Mouse (Mus musculus) intestine, embryonic 16.5 days (tissue): ENCODE results near the gene Smim10l1. TPM values are rescaled to one million over a fixed set of nuclear protein-coding genes. Genes with fewer than 3 reads are reported as not detected.

Experiments used
- ATAC-seq: fragments of 200-750 bp; cut with Nextera tagmentation; 2 replicates; pipeline ENCODE4 v1.8.0; 2017; ENCODE audit warnings: moderate TSS enrichment, moderate library complexity
- H3K27ac ChIP-seq: fragments of 300-500 bp; sonication (generic); 2 replicates; pipeline ENCODE4 v1.5.1; 2014; ENCODE audit warnings: mild to moderate bottlenecking, low read length
- H3K27me3 ChIP-seq: fragments of 300-500 bp; sonication (generic); replicated peaks from 2 replicates; pipeline ENCODE4 v1.6.1; 2014; ENCODE audit warnings: low read length, control low read depth, mixed read lengths; ENCODE audit not compliant: control insufficient read depth, insufficient read depth
- H3K36me3 ChIP-seq: fragments of 300-500 bp; sonication (generic); 2 replicates; pipeline ENCODE4 v1.6.1; 2014; ENCODE audit warnings: low read length, control low read depth; ENCODE audit not compliant: control insufficient read depth, insufficient read depth
- H3K4me1 ChIP-seq: fragments of 300-500 bp; sonication (generic); 2 replicates; pipeline ENCODE4 v1.6.1; 2014; ENCODE audit warnings: low read length, control low read depth, mixed read lengths; ENCODE audit not compliant: control insufficient read depth, insufficient read depth
- H3K4me2 ChIP-seq: fragments of 300-500 bp; sonication (generic); 2 replicates; pipeline ENCODE4 v1.6.1; 2014; ENCODE audit warnings: low read depth, low read length, control low read depth
- H3K4me3 ChIP-seq: fragments of 300-500 bp; sonication (generic); 2 replicates; pipeline ENCODE4 v1.5.1; 2014; ENCODE audit warnings: mild to moderate bottlenecking, low read length
- H3K9ac ChIP-seq: fragments of 300-500 bp; sonication (generic); 2 replicates; pipeline ENCODE4 v1.6.1; 2014; ENCODE audit warnings: low read depth, low read length
- H3K9me3 ChIP-seq: fragments of 300-500 bp; sonication (generic); 2 replicates; pipeline ENCODE4 v1.6.1; 2016; ENCODE audit warnings: low read length, control low read depth; ENCODE audit not compliant: control insufficient read depth
- WGBS: fragments of 180-500 bp; shearing (Covaris S2); extraction: QIAGEN DNeasy Blood & Tissue Kit; methylation state at CpG from one replicate; pipeline ENCODE4 v1.1.7; 2014; 5-methylcytosine and 5-hydroxymethylcytosine counted together
- polyA plus RNA-seq: library from polyadenylated mRNA; unstranded; fragments of >200 nt; fragmentation: Nextera tagmentation; extraction: Ambion mirVana; gene quantifications from 2 replicates; pipeline ENCODE4 v1.2.1, GENCODE M21; 2015

Smim10l1 gene
- polyA plus RNA-seq: 71.6 and 76.4 TPM in 2 replicates

DNA sequence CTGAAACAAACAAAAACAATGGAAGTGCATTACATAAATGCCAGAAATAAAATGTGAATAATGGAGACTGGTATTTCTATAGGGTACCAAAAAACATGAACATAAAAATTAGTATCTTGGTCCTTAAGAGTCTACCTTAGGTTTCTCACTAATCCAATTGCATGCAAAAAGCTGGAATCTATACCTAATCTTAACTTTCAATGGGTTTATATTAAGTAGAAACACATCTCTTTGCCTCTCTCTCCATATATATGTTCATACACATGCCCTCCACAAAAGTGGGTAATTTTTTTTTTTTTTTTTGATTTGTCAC lies at the start of gene Smim10l1:
Gene Smim10l1, plus strand, starts transcription at position 301 of the 313 bp plus-strand sequence.
- peak within 1 kb of the TSS; percentile 97 for H3K27ac ChIP-seq
- H3K4me1 ChIP-seq: no peaks in the 10 kb centered on the region
- no peaks in the 10 kb centered on the region for H3K9me3 ChIP-seq
- ATAC-seq: no peak
- H3K4me3 ChIP-seq: peak within 1 kb of the TSS; percentile 82
- no peaks in the 10 kb centered on the region for H3K36me3 ChIP-seq
- H3K27me3 ChIP-seq: no peaks in the 10 kb centered on the region
- H3K4me2 ChIP-seq: peak within 1 kb of the TSS; percentile 76
- H3K9ac ChIP-seq: peak within 1 kb of the TSS; percentile 96

DNA sequence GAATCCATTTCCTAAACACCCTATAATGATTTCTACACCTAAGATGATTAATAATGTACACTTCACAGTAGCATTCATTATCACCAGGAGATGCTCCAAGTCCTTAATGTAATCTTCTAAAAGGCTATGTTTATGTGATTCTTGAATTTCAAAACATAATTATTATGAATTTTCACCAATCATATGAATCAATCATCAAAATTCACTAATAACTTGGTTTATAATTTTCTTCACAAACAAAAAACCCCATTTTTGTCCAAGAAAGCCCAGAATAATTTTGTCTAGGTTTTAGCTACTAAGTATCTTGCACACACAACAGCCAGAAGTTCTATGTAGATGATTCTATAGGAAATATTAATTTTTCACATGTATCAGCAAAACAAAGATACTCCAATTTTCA lies 49.0 kb upstream of the Smim10l1 start, which contains the start of gene Tas2r140:
Gene Tas2r140, minus strand, starts transcription at position 101 of the 400 bp plus-strand sequence.
- no peak within 1 kb of the TSS for H3K4me2 ChIP-seq
- H3K4me1 ChIP-seq: no peaks in the 10 kb centered on the region
- H3K27ac ChIP-seq: no peak within 1 kb of the TSS
- ATAC-seq: no peak
- H3K36me3 ChIP-seq: no peaks in the 10 kb centered on the region
- H3K27me3 ChIP-seq: no peaks in the 10 kb centered on the region
- H3K9me3 ChIP-seq: no peaks in the 10 kb centered on the region
- H3K9ac ChIP-seq: no peak within 1 kb of the TSS
- no peak within 1 kb of the TSS for H3K4me3 ChIP-seq

DNA sequence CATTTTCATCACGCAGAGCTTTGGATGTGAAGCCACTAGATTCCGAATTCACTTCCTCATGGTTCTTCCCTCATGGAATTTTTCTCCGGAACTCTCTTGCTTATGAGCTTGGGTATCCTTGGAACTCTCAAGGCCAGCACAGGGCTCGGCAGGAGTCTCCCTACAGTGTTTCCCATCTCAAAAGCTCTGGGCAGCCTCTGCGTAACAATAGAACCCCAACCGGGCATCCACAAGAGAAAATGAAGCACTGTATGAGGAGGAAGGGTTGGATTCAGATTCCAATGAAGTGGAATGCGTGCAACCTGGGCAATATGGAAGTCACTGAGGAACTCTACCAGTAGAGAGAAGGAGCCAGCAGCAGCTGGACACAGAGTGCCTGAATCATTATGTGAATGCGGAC lies 12.5 kb upstream of the Smim10l1 start:
- Histone ChIP-seq H3K4me2 (no peak overlapping the region), H3K4me1 (no peaks in the 10 kb centered on the region), H3K4me3 (no peak overlapping the region), H3K27ac (no peak overlapping the region), H3K27me3 (no peaks in the 10 kb centered on the region), H3K36me3 (no peaks in the 10 kb centered on the region), H3K9me3 (no peaks in the 10 kb centered on the region), H3K9ac (no peak overlapping the region)
- WGBS: 88% methylated on average over 8 of the region's 8 CpGs
- ATAC-seq: no peak

DNA sequence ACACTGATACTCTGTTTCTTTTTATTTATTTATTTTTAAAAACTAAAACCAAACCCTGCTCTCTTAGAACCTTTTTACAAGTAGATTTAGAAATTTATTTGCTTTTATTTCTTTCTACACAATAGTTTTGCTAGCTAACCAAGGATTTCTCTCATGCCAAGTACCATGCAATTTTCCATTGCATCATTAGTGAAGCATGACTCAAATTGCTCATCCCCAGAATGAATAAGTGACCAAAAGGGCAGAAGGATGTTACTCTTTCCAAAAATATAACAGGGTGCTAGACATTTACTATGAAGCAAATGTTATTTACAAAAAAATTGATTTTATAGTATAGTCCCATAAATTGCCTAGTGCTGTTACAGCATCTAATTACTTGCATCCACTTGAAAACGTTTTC lies 2.3 kb upstream of the Smim10l1 start:
- no peaks in the 10 kb centered on the region for H3K36me3 ChIP-seq
- WGBS: 46% methylated on average over 1 of the region's 1 CpGs
- no peak for ATAC-seq

DNA sequence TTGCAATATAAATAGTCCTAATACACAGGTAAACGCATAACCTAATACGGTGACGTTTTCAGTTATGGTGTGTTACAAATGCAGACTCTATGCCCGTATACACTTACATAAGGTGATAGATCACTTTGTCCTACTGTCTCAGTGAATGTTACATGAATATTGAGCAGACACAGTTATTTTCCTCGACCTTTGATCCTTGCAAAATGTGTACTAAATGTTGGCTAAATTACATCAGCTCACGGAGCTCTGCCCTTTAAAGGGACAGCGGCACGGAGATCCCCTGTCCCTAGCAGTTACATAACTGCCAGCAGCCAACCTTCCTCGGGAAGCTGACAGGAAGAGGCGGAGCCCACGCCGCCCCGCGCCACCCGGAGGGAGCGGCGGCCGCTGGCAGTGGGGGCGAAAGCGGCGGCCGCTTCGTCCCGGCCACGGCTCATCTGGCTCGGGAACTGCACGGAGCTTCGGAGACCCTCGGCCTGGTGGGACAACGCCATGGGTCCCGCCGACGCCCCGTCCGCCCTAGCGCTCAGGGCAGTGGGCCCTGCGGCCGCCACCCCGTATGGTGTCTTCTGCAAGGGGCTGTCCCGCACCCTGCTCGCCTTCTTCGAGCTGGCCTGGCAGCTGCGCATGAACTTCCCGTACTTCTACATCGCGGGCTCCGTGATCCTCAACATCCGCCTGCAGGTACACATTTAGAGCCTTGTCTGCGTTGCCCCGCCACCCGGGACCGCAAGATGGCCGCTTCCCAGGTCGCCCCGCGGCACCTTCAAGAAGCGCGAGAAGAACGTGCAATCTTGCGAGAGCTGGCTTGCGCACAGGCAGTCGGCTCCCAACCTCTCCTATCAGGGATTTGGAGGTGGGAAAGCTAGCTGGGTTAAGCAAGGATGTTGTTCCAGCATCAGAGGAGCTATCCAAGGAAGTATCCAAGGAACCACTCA lies 482 bp downstream of the Smim10l1 start:
- Histone ChIP-seq H3K9me3 (no peaks in the 10 kb centered on the region), H3K4me1 (no peaks in the 10 kb centered on the region), H3K27ac (peak overlapping the region; percentile 97), H3K27me3 (no peaks in the 10 kb centered on the region), H3K36me3 (no peaks in the 10 kb centered on the region), H3K4me2 (peak overlapping the region; percentile 76), H3K4me3 (peak overlapping the region; percentile 82), H3K9ac (peak overlapping the region; percentile 96)
- peak; percentile 100 for ATAC-seq
- 1% methylated on average over 60 of the region's 62 CpGs for WGBS

More for the DNA sequence above, 2.3 kb upstream of the Smim10l1 start:
- no peaks in the 10 kb centered on the region for H3K9me3 ChIP-seq
- no peaks in the 10 kb centered on the region for H3K4me1 ChIP-seq
- no peak overlapping the region for H3K27ac ChIP-seq
- H3K4me2 ChIP-seq: no peak overlapping the region
- H3K4me3 ChIP-seq: no peak overlapping the region
- H3K9ac ChIP-seq: no peak overlapping the region
- H3K27me3 ChIP-seq: no peaks in the 10 kb centered on the region

Other genes with a start within 250 kb of the Smim10l1 start
- not detected in 2 replicates for gene Tas2r116, start 249.5 kb upstream of the Smim10l1 start, polyA plus RNA-seq
- not detected in 2 replicates for gene Tas2r110, start 236.9 kb upstream of the Smim10l1 start, polyA plus RNA-seq
- not detected in 2 replicates for gene Tas2r113, start 211.9 kb upstream of the Smim10l1 start, polyA plus RNA-seq
- gene Tas2r125, start 195.3 kb upstream of the Smim10l1 start, polyA plus RNA-seq: not detected in 2 replicates
- not detected in 2 replicates for gene Tas2r129, start 153.8 kb upstream of the Smim10l1 start, polyA plus RNA-seq
- not detected in 2 replicates for gene Tas2r131, start 147.0 kb upstream of the Smim10l1 start, polyA plus RNA-seq
- gene Tas2r109, start 123.9 kb upstream of the Smim10l1 start, polyA plus RNA-seq: not detected in 2 replicates
- not detected in 2 replicates for gene Tas2r103, start 67.8 kb upstream of the Smim10l1 start, polyA plus RNA-seq
- gene Tas2r140, start 49.1 kb upstream of the Smim10l1 start, polyA plus RNA-seq: not detected in 2 replicates
- gene 5530400C23Rik, start 187.3 kb downstream of the Smim10l1 start, polyA plus RNA-seq: not detected in 2 replicates